Mouse (Mus musculus) midbrain, embryonic 11.5 days (tissue): ENCODE results near the gene Lpar1. TPM values are rescaled to one million over a fixed set of nuclear protein-coding genes. Genes with fewer than 3 reads are reported as not detected.
A peak's percentile ranks its signal among the peaks of the same experiment; 100 is the strongest.

Experiments
- ATAC-seq: fragments of 200-750 bp; cut with Nextera tagmentation; 2 replicates; pipeline ENCODE4 v1.8.0; 2017; ENCODE audit warnings: moderate TSS enrichment, moderate library complexity; ENCODE audit not compliant: low FRiP score
- DNase-seq: peaks from one replicate; pipeline ENCODE4 v3.0.0; 2015; ENCODE audit warnings: low spot score; ENCODE audit errors: missing footprints
- H3K27ac ChIP-seq: fragments of 300-500 bp; sonication (generic); 2 replicates; pipeline ENCODE4 v1.5.1; 2014; ENCODE audit warnings: low read depth, low read length
- H3K27me3 ChIP-seq: fragments of 300-500 bp; sonication (generic); 2 replicates; pipeline ENCODE4 v1.6.1; 2014; ENCODE audit warnings: mild to moderate bottlenecking, low read length, moderate library complexity, mixed read lengths; ENCODE audit not compliant: control insufficient read depth, insufficient read depth
- H3K36me3 ChIP-seq: fragments of 300-500 bp; sonication (generic); 2 replicates; pipeline ENCODE4 v1.6.1; 2014; ENCODE audit warnings: mild to moderate bottlenecking, low read length, moderate library complexity, mixed read lengths; ENCODE audit not compliant: control insufficient read depth, insufficient read depth
- H3K4me1 ChIP-seq: fragments of 300-500 bp; sonication (generic); 2 replicates; pipeline ENCODE4 v1.6.1; 2014; ENCODE audit warnings: low read length; ENCODE audit not compliant: control insufficient read depth, insufficient read depth
- H3K4me2 ChIP-seq: fragments of 300-500 bp; sonication (generic); 2 replicates; pipeline ENCODE4 v1.6.1; 2014; ENCODE audit warnings: mild to moderate bottlenecking, moderate library complexity
- H3K4me3 ChIP-seq: fragments of 300-500 bp; sonication (generic); 2 replicates; pipeline ENCODE4 v1.5.1; 2014; ENCODE audit warnings: low read depth, low read length
- H3K9ac ChIP-seq: fragments of 300-500 bp; sonication (generic); 2 replicates; pipeline ENCODE4 v1.6.1; 2014; ENCODE audit warnings: low read length
- H3K9me3 ChIP-seq: fragments of 300-500 bp; sonication (generic); 2 replicates; pipeline ENCODE4 v1.6.1; 2016; ENCODE audit warnings: low read length; ENCODE audit not compliant: control insufficient read depth
- WGBS: fragments of 180-500 bp; shearing (Covaris S2); extraction: QIAGEN DNeasy Blood & Tissue Kit; methylation state at CpG from one replicate; pipeline ENCODE4 v1.1.7; 2014; 5-methylcytosine and 5-hydroxymethylcytosine counted together
- polyA plus RNA-seq: library from polyadenylated mRNA; unstranded; fragments of >200 nt; fragmentation: Nextera tagmentation; extraction: Ambion mirVana; gene quantifications from 2 replicates; pipeline ENCODE4 v1.2.1, GENCODE M21; 2014

Lpar1 gene
- polyA plus RNA-seq, 1 experiment from 2014 or later: 45.2 TPM

DNA sequence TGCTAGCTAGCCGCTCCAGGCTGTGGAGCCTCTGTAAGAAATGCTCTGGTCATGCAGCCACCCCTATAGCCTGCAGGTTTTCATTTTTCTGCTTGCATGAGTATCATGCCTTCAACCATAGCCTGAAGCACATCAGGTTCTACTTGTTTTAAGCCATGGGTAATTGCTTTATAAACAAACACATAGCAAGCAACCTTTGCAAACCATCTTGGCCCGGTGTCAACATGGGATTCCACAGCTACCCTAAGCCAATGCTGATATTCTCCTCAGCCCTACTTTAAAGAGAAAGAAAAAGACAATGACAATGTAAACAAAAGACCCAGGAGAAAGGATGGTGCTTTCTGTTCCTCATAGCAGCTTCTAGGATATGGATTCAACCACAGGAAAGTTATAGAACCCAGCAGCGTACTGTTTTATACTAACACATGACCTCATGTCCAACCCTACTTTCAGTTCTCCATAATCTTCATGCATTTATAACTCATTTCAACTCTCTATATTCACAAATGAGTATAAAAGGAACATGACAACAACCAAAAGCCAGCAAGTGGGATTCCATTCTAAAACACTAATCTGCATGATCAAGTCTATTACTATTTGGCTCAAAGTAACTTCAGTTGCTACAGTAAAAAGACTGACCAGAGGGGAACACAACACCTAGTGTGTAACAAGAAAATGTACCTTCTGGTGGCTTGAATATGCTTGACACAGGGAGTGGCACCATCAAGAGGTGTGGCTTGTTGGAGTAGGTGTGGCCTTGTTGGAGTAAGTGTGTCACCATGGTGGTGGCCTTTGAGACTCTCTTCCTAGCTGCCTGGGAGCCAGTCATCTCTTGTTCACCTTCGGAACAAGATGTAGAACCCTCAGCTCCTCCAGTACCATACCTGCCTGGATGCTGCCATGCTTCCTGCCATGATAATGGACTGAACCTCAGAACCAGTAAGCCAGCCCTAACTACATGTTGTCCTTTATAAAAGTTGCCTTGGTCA, 46.9 kb downstream of the Lpar1 start:
- Histone ChIP-seq H3K9ac (no peak overlapping the region), H3K4me3 (no peak overlapping the region), H3K4me1 (no peaks in the 10 kb centered on the region), H3K27ac (no peak overlapping the region), H3K9me3 (no peaks in the 10 kb centered on the region), H3K4me2 (no peak overlapping the region), H3K27me3 (no peaks in the 10 kb centered on the region), H3K36me3 (no peaks in the 10 kb centered on the region)
- WGBS: 92% methylated on average over 4 of the region's 4 CpGs
- DNase-seq: no peak
- no peak for ATAC-seq

DNA sequence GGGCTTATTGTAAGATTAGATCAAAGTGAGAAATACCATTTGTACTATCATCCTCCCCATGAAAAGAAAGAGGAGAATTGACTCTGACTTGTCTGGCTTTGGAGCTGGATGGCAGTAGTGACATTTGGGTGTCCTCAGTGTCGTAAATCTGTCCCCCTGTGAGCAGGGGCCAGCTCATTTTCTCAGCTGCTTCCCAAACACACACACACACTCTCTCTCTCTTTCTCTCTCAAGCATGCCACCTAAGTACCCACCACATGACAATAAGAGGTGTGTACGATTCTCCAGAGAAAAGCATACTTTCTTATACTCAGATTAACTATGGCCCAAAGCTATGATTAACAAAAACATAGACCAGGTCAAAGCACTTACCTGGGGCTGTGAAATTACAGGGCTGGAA, 49.4 kb downstream of the Lpar1 start:
- DNase-seq (no peak), ATAC-seq (no peak)
- no peaks in the 10 kb centered on the region for H3K36me3 ChIP-seq
- no peaks in the 10 kb centered on the region for H3K27me3 ChIP-seq
- no peak overlapping the region for H3K27ac ChIP-seq
- no peak overlapping the region for H3K9ac ChIP-seq
- 89% methylated on average over 2 of the region's 2 CpGs for WGBS
- H3K4me2 ChIP-seq: no peak overlapping the region
- no peak overlapping the region for H3K4me3 ChIP-seq
- H3K4me1 ChIP-seq: no peaks in the 10 kb centered on the region; the same call in 1 of the 2 replicates
- no peaks in the 10 kb centered on the region for H3K9me3 ChIP-seq

DNA sequence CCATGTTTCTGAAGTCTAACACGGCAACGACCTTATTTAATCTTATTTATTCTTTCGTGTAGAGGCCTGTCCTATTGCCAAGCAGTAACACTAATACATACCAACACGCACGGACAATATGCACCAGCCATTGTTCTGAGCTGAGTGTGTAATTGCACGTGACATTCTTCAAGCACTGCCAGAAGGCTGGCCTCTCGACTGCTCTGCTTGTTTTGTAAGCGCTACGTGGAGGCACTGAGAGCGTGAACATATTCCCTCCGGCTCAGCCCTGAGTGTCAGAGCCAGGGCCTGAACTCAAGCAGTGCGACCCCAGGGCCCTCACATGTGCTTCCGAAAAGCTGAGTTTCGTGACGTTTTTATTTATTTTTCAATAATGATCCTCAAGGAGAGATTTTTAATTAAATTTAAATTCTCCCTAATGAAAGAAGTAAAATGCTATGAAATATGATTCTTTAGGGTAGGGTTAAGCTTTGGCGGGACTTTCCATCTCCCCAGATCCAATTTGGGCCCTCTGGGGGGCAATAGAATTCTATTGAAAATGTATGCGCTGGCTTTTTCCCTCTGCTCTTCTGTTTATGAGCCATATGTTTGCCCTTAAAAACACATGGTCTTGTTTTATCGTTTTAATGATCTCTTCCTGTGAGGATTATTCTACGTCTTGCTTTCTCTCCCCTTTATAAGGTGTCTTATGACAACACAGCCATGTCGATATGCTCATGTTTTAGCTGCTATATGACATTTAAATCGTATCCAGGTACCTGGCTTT, 52.5 kb downstream of the Lpar1 start:
- Histone ChIP-seq H3K9me3 (no peaks in the 10 kb centered on the region), H3K36me3 (no peaks in the 10 kb centered on the region), H3K9ac (no peak overlapping the region), H3K27ac (no peak overlapping the region), H3K4me2 (no peak overlapping the region), H3K4me3 (no peak overlapping the region), H3K4me1 (no peaks in the 10 kb centered on the region; the same call in 1 of the 2 replicates), H3K27me3 (no peaks in the 10 kb centered on the region)
- ATAC-seq: peak; percentile 70
- DNase-seq: no peak
- 72% methylated on average over 21 of the region's 21 CpGs for WGBS

DNA sequence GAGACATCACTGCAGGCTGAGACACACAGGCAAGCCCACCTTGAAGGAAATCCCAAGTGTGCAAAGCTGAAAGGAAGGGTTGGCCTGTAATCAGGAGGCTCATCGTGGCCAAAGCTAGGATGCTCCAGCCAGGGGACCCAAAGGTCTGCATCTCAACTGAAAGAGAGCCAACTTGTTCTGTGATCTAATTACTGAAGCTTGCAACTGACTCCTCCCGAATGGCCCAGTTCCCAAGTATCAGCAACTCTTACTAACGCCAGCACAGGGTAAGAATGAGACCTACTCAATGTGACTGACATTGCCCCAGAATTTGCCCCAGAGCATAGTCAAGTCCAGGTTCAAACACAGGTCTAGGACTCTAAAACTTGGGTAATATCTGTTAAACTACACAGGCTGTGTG, 53.9 kb downstream of the Lpar1 start:
- H3K27me3 ChIP-seq: no peaks in the 10 kb centered on the region
- DNase-seq (no peak), ATAC-seq (no peak)
- H3K9ac ChIP-seq: no peak overlapping the region
- no peaks in the 10 kb centered on the region for H3K36me3 ChIP-seq
- no peak overlapping the region for H3K4me3 ChIP-seq
- H3K4me1 ChIP-seq: no peaks in the 10 kb centered on the region; the same call in 1 of the 2 replicates
- 86% methylated on average over 3 of the region's 3 CpGs for WGBS
- H3K9me3 ChIP-seq: no peaks in the 10 kb centered on the region
- H3K4me2 ChIP-seq: no peak overlapping the region
- H3K27ac ChIP-seq: no peak overlapping the region

GRCm38 (mm10) chr4:58499241-58499640, 54.5 kb downstream of the Lpar1 start:
- no peaks in the 10 kb centered on the region for H3K36me3 ChIP-seq
- no peaks in the 10 kb centered on the region; the same call in 1 of the 2 replicates for H3K4me1 ChIP-seq
- DNase-seq (no peak), ATAC-seq (no peak)
- H3K9me3 ChIP-seq: no peaks in the 10 kb centered on the region
- H3K27ac ChIP-seq: no peak overlapping the region
- no peak overlapping the region for H3K9ac ChIP-seq
- no peak overlapping the region for H3K4me2 ChIP-seq
- H3K4me3 ChIP-seq: no peak overlapping the region
- no peaks in the 10 kb centered on the region for H3K27me3 ChIP-seq
- WGBS: 50% methylated on average over 3 of the region's 3 CpGs

DNA sequence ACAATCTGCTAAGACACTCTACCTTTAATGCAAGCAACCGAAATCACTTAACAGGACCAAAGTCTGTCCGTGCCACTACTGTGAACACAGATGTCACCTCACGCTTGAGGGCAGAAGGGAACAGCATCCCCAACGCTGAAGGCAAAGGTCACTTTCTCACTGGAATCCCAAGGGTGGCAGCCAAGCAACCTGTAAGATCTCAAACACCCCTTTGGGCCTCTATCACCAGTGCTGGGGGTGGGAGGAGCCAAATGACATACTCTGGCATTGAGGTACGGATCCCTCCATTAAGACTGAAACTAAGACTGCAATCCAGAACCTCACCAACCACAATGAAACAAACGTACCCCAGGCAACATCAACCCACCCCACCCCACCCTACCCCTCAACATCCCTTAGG, 55.0 kb downstream of the Lpar1 start:
- ATAC-seq: no peak
- Histone ChIP-seq H3K27ac (no peak overlapping the region), H3K9me3 (no peaks in the 10 kb centered on the region), H3K9ac (no peak overlapping the region), H3K4me1 (no peaks in the 10 kb centered on the region; the same call in 1 of the 2 replicates), H3K36me3 (no peaks in the 10 kb centered on the region), H3K27me3 (no peaks in the 10 kb centered on the region), H3K4me2 (no peak overlapping the region), H3K4me3 (no peak overlapping the region)
- WGBS: 78% methylated on average over 6 of the region's 6 CpGs
- no peak for DNase-seq

- H3K4me3 ChIP-seq: no peak overlapping the region
- H3K36me3 ChIP-seq: no peaks in the 10 kb centered on the region
- no peaks in the 10 kb centered on the region; the same call in 1 of the 2 replicates for H3K4me1 ChIP-seq
- H3K4me2 ChIP-seq: no peak overlapping the region
- H3K9me3 ChIP-seq: no peaks in the 10 kb centered on the region
- H3K27ac ChIP-seq: no peak overlapping the region
- DNase-seq (no peak), ATAC-seq (no peak)
- H3K27me3 ChIP-seq: no peaks in the 10 kb centered on the region
- 87% methylated on average over 4 of the region's 4 CpGs for WGBS
- no peak overlapping the region for H3K9ac ChIP-seq
These were observed 56.4 kb downstream of the Lpar1 start for GRCm38 (mm10) chr4:58497284-58497683.

GRCm38 (mm10) chr4:58496743-58497142, 57.0 kb downstream of the Lpar1 start:
- WGBS: 93% methylated on average over 8 of the region's 8 CpGs
- H3K4me3 ChIP-seq: no peak overlapping the region
- ATAC-seq (no peak), DNase-seq (no peak)
- H3K9me3 ChIP-seq: no peaks in the 10 kb centered on the region
- H3K4me1 ChIP-seq: no peaks in the 10 kb centered on the region; the same call in 1 of the 2 replicates
- H3K27me3 ChIP-seq: no peaks in the 10 kb centered on the region
- H3K4me2 ChIP-seq: no peak overlapping the region
- no peak overlapping the region for H3K27ac ChIP-seq
- H3K9ac ChIP-seq: no peak overlapping the region
- no peaks in the 10 kb centered on the region for H3K36me3 ChIP-seq

- H3K27me3 ChIP-seq: no peaks in the 10 kb centered on the region
- no peak for ATAC-seq
- WGBS: 83% methylated on average over 3 of the region's 3 CpGs
- H3K36me3 ChIP-seq: no peaks in the 10 kb centered on the region
- H3K4me1 ChIP-seq: no peaks in the 10 kb centered on the region
- DNase-seq: no peak
- no peak overlapping the region for H3K9ac ChIP-seq
- H3K9me3 ChIP-seq: no peaks in the 10 kb centered on the region
- no peak overlapping the region for H3K27ac ChIP-seq
- H3K4me2 ChIP-seq: no peak overlapping the region
- H3K4me3 ChIP-seq: no peak overlapping the region
These were observed 62.0 kb downstream of the Lpar1 start for GRCm38 (mm10) chr4:58491742-58492141.
